Mouse (Mus musculus) forebrain, embryonic 16.5 days (tissue): Measurements from ENCODE around the gene Ndufs8. TPM values are rescaled to one million over a fixed set of nuclear protein-coding genes. Genes with fewer than 3 reads are reported as not detected.

ENCODE experiments used
- ATAC-seq: fragments of 200-750 bp; cut with Nextera tagmentation; 2 replicates; pipeline ENCODE4 v1.8.0; 2017; ENCODE audit warnings: mild to moderate bottlenecking, moderate library complexity
- H3K27ac ChIP-seq: fragments of 300-500 bp; sonication (generic); 2 replicates; pipeline ENCODE4 v1.5.1; 2014; ENCODE audit warnings: low read length, control low read depth
- H3K27me3 ChIP-seq: fragments of 300-500 bp; sonication (generic); replicated peaks from 2 replicates; pipeline ENCODE4 v1.6.1; 2014; ENCODE audit warnings: low read length; ENCODE audit not compliant: control insufficient read depth, insufficient read depth
- H3K36me3 ChIP-seq: fragments of 300-500 bp; sonication (generic); 2 replicates; pipeline ENCODE4 v1.6.1; 2014; ENCODE audit not compliant: control insufficient read depth, insufficient read depth
- H3K4me1 ChIP-seq: fragments of 300-500 bp; sonication (generic); replicated peaks from 2 replicates; pipeline ENCODE4 v1.6.1; 2014; ENCODE audit warnings: low read length; ENCODE audit not compliant: control insufficient read depth, insufficient read depth
- H3K4me2 ChIP-seq: fragments of 300-500 bp; sonication (generic); 2 replicates; pipeline ENCODE4 v1.6.1; 2014; ENCODE audit warnings: mild to moderate bottlenecking, low read length, control low read depth
- H3K4me3 ChIP-seq: fragments of 300-500 bp; sonication (generic); replicated peaks from 2 replicates; pipeline ENCODE4 v1.5.1; 2014; ENCODE audit warnings: mild to moderate bottlenecking, low read length, control low read depth
- H3K9ac ChIP-seq: fragments of 300-500 bp; sonication (generic); replicated peaks from 2 replicates; pipeline ENCODE4 v1.6.1; 2014; ENCODE audit warnings: low read depth, low read length, control low read depth
- H3K9me3 ChIP-seq: fragments of 300-500 bp; sonication (generic); 2 replicates; pipeline ENCODE4 v1.6.1; 2016; ENCODE audit warnings: low read length; ENCODE audit not compliant: control insufficient read depth
- WGBS: fragments of 180-500 bp; shearing (Covaris S2); extraction: QIAGEN DNeasy Blood & Tissue Kit; methylation state at CpG from one replicate; pipeline ENCODE4 v1.1.7; 2014; 5-methylcytosine and 5-hydroxymethylcytosine counted together
- polyA plus RNA-seq: library from polyadenylated mRNA; unstranded; fragments of >200 nt; fragmentation: Nextera tagmentation; extraction: Ambion mirVana; gene quantifications from 2 replicates; pipeline ENCODE4 v1.2.1, GENCODE M21; 2015

The Ndufs8 gene
- polyA plus RNA-seq, 1 experiment from 2014 or later = 207 TPM

GRCm38 (mm10) chr19:3935032-3935895 lies 22.7 kb upstream of the Ndufs8 start, which contains the start of gene Unc93b1:
TSS of gene Unc93b1 (plus strand) at chr19:3935186.
- Histone ChIP-seq H3K27ac (no peak within 1 kb of the TSS), H3K4me3 (peak within 1 kb of the TSS; percentile 39), H3K9ac (peak within 1 kb of the TSS; percentile 51), H3K27me3 (peaks cover 10% of the 10 kb centered on the region), H3K9me3 (no peaks in the 10 kb centered on the region), H3K36me3 (no peaks in the 10 kb centered on the region), H3K4me1 (peaks cover 16% of the 10 kb centered on the region), H3K4me2 (peak within 1 kb of the TSS; percentile 66)
- peak; percentile 62 for ATAC-seq
- 8% methylated on average over 40 of the region's 42 CpGs for WGBS

GRCm38 (mm10) chr19:3931716-3932115 lies 19.1 kb upstream of the Ndufs8 start:
- Histone ChIP-seq H3K27ac (no peak overlapping the region), H3K36me3 (no peaks in the 10 kb centered on the region), H3K9me3 (no peaks in the 10 kb centered on the region), H3K9ac (no peak overlapping the region), H3K4me1 (peaks cover 27% of the 10 kb centered on the region), H3K4me2 (no peak overlapping the region), H3K27me3 (peaks cover 10% of the 10 kb centered on the region), H3K4me3 (no peak overlapping the region)
- ATAC-seq = no peak
- WGBS = 89% methylated on average over 9 of the region's 9 CpGs

DNA sequence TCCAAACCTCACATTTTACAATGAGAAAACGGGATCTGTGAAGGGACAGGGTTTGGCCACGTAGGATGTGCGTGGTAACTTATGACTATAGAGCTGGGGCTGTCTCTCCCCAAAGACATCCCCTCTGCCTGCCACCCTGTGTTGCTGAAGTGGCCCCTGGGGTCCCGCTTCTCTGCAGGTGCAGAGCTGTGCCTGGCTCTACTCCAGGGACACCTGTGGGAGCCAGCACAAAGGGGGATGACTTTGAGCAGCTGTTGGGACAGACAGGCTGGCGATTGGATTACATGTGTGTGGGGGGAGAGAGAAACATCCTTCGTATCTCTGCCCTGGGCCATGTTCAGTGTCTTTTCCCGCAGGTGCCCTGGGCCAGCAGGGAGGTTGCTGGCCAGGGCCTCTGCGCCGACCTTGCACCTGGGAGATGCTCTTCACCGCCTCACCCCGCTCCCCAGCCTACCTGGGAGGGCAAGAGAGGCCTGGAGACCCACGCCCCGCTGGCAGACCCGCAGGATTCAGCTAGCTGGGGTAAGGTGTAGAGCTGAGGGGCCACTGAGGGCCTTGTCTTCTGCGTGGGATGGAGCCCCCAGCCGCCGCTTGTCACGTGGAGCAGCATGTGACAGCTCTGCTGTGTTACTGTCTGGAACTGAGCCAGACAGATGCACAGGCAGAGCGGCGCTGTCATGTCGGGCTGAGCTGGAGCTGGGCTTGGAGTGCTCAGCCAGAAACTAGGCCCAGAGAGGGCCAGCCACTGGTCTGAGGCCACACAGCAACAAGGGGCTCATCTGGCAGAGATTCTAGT lies 17.9 kb upstream of the Ndufs8 start:
- no peak for ATAC-seq
- Histone ChIP-seq H3K9ac (no peak overlapping the region; the same call in 1 of the 2 replicates), H3K9me3 (no peaks in the 10 kb centered on the region), H3K27me3 (peaks cover 4% of the 10 kb centered on the region; the same call in 1 of the 2 replicates), H3K4me3 (no peak overlapping the region), H3K4me2 (no peak overlapping the region), H3K27ac (no peak overlapping the region), H3K36me3 (no peaks in the 10 kb centered on the region), H3K4me1 (peaks cover 17% of the 10 kb centered on the region)
- WGBS = 69% methylated on average over 21 of the region's 21 CpGs

DNA sequence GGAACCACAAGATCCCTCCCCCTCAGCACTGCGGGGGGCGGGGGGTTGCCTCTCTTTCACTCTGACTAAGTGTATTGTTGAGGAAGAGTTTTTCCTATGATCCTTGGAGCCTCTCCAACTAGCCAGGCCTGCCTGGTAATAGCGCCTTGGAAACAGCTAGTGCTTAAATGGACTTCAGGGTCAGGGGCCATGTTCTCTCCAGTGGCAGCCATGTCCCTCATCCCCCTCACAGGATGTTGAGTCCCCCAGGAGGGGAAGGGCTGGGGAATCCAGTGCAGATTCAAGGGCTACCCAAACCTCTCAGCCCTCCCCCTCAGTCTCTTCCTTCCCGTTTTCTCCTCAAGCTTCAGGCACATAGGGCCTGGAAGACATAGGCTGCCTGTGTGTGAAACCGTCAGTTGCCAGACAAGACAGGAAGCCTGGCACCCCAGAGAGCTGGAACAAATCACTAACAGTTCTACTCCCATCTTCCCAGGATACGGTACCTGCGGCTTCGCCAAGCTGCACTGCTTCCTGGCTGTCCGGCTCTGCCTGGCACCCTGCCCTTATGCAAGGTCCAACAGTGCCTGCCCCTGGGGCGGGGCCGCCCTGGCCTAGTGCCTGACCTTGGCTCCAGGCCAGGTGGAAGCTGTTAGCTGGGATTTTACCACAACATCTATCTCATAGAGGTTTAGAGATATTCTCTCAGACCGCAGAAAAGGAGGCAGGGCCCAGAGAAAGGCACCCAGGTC lies 16.8 kb upstream of the Ndufs8 start, which contains the start of gene Aldh3b1:
Gene Aldh3b1, minus strand, starts transcription at position 598 of the 731 bp plus-strand sequence.
- Histone ChIP-seq H3K4me1 (peaks cover 16% of the 10 kb centered on the region), H3K9ac (no peak within 1 kb of the TSS; the same call in 1 of the 2 replicates), H3K4me2 (no peak within 1 kb of the TSS), H3K4me3 (no peak within 1 kb of the TSS), H3K36me3 (no peaks in the 10 kb centered on the region), H3K27ac (peak within 1 kb of the TSS; percentile 49; the same call in 1 of the 2 replicates), H3K27me3 (no peaks in the 10 kb centered on the region; the same call in 1 of the 2 replicates), H3K9me3 (no peaks in the 10 kb centered on the region)
- whole genome bisulfite sequencing = 49% methylated on average over 12 of the region's 12 CpGs
- ATAC-seq = peak; percentile 49

DNA sequence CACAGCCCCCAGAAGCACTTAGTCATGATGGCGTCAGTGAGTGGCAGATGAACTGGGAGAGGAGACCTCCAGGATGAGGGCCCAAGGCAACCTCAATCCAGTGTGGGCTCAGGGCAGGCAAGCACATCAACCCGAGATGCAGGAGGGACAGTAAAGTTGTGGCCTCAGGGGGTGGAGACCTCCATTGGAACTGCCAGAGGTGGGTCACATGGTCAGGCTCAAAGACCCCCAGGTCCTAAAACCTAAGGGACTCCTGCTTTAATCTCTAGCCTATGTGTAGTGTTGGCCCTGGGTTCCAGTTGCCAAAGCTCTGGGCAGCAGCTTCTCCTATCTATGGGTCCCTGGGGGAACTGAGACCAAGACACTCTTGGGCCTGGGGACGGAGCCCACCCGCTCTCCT lies 16.2 kb upstream of the Ndufs8 start:
- H3K4me3 ChIP-seq = no peak overlapping the region
- H3K4me1 ChIP-seq = peaks cover 16% of the 10 kb centered on the region
- no peaks in the 10 kb centered on the region; the same call in 1 of the 2 replicates for H3K27me3 ChIP-seq
- H3K27ac ChIP-seq = no peak overlapping the region
- ATAC-seq = no peak
- no peaks in the 10 kb centered on the region for H3K36me3 ChIP-seq
- 71% methylated on average over 4 of the region's 4 CpGs for WGBS
- H3K9ac ChIP-seq = no peak overlapping the region
- no peaks in the 10 kb centered on the region for H3K9me3 ChIP-seq
- no peak overlapping the region for H3K4me2 ChIP-seq

- no peak for ATAC-seq
- Histone ChIP-seq H3K4me3 (no peak overlapping the region), H3K4me1 (peaks cover 16% of the 10 kb centered on the region), H3K9me3 (no peaks in the 10 kb centered on the region), H3K27ac (no peak overlapping the region), H3K9ac (no peak overlapping the region), H3K36me3 (no peaks in the 10 kb centered on the region), H3K27me3 (no peaks in the 10 kb centered on the region), H3K4me2 (no peak overlapping the region)
- 90% methylated on average over 4 of the region's 4 CpGs for WGBS
Observed at GRCm38 (mm10) chr19:3927989-3928388, 15.4 kb upstream of the Ndufs8 start.

GRCm38 (mm10) chr19:3926685-3927084 lies 14.1 kb upstream of the Ndufs8 start:
- Histone ChIP-seq H3K9ac (no peak overlapping the region), H3K4me3 (no peak overlapping the region), H3K4me1 (peaks cover 16% of the 10 kb centered on the region), H3K27me3 (no peaks in the 10 kb centered on the region), H3K36me3 (no peaks in the 10 kb centered on the region), H3K4me2 (no peak overlapping the region), H3K27ac (no peak overlapping the region), H3K9me3 (no peaks in the 10 kb centered on the region)
- no peak for ATAC-seq
- WGBS = 66% methylated on average over 6 of the region's 6 CpGs

DNA sequence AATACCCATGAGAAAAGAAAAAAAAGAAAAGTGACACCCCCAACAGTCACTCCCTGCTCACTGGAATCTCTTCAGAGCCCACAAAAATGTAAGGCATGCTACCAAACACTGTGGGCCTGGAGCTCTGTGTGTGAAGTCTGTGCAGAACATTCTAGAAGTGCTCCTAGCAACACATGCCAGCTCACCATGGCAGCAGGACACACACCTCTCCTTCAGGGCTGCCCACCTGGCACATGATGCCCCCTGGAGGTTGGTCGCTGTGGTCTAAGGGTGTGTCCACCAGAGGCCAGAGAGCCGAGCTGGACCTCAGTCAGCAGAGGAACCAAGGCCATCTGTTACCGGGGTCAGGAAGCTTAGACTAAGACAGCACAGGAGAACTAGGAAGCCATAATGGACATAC lies 13.7 kb upstream of the Ndufs8 start:
- Histone ChIP-seq H3K4me3 (no peak overlapping the region), H3K4me2 (no peak overlapping the region), H3K36me3 (no peaks in the 10 kb centered on the region), H3K27ac (no peak overlapping the region), H3K9me3 (no peaks in the 10 kb centered on the region), H3K9ac (no peak overlapping the region), H3K27me3 (no peaks in the 10 kb centered on the region), H3K4me1 (peaks cover 16% of the 10 kb centered on the region)
- 76% methylated on average over 3 of the region's 3 CpGs for WGBS
- no peak for ATAC-seq
